Mouse (Mus musculus): Measurements from ENCODE around the gene Syngr3.

DNA sequence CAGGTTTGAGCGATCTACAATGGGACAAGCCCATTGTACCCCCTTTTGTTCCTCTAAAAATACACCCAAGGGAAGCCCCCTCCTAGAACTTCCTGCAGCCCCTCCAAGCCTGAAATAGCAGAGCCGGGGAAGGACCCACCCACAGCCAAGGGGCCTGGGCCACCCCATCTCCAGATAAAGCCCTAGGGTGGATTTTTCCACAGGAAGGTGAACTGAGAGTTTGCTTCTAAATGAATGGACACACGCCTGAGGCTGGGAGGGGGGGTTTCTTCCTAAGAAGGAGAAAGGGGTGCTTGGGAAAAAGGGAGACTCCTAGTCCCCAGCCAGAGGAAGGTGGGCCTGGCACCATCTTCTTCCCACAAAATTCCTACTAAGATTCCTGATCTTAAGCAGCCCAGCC, 43.8 kb downstream of the Syngr3 start:
- TF ChIP-seq CTCF (IDR thresholded peaks at IDR 0.05; ENCODE audit: low read depth) (no peak), EP300 (optimal IDR thresholded peaks at IDR 0.05) (no peak)

Measured in stomach, postnatal 0 days (tissue).